Mouse (Mus musculus) midbrain, embryonic 12.5 days (tissue): ENCODE measurements around the gene Skap1. TPM values are rescaled to one million over a fixed set of nuclear protein-coding genes. Genes with fewer than 3 reads are reported as not detected.

Source experiments
- ATAC-seq: fragments of 200-750 bp; cut with Nextera tagmentation; 2 replicates; pipeline ENCODE4 v1.8.0; 2017; ENCODE audit warnings: low read depth, moderate TSS enrichment, moderate library complexity; ENCODE audit not compliant: low FRiP score
- H3K27ac ChIP-seq: fragments of 300-500 bp; sonication (generic); replicated peaks from 2 replicates; pipeline ENCODE4 v1.5.1; 2016; ENCODE audit warnings: mild to moderate bottlenecking
- H3K27me3 ChIP-seq: fragments of 300-500 bp; sonication (generic); 2 replicates; pipeline ENCODE4 v1.6.1; 2016; ENCODE audit warnings: mild to moderate bottlenecking
- H3K36me3 ChIP-seq: fragments of 300-500 bp; sonication (generic); 2 replicates; pipeline ENCODE4 v1.6.1; 2016
- H3K4me1 ChIP-seq: fragments of 300-500 bp; sonication (generic); 2 replicates; pipeline ENCODE4 v1.6.1; 2016
- H3K4me2 ChIP-seq: fragments of 300-500 bp; sonication (generic); replicated peaks from 2 replicates; pipeline ENCODE4 v1.6.1; 2016; ENCODE audit warnings: mild to moderate bottlenecking, moderate library complexity
- H3K4me3 ChIP-seq: fragments of 300-500 bp; sonication (generic); 2 replicates; pipeline ENCODE4 v1.5.1; 2016; ENCODE audit warnings: mild to moderate bottlenecking
- H3K9ac ChIP-seq: fragments of 300-500 bp; sonication (generic); replicated peaks from 2 replicates; pipeline ENCODE4 v1.6.1; 2016; ENCODE audit warnings: mild to moderate bottlenecking, moderate library complexity
- H3K9me3 ChIP-seq: fragments of 300-500 bp; sonication (generic); 2 replicates; pipeline ENCODE4 v1.6.1; 2016; ENCODE audit warnings: mild to moderate bottlenecking
- WGBS: fragments of 180-500 bp; shearing (Covaris S2); methylation state at CpG from one replicate; pipeline ENCODE4 v1.1.7; 2016; 5-methylcytosine and 5-hydroxymethylcytosine counted together
- polyA plus RNA-seq: library from polyadenylated mRNA; unstranded; fragments of >200 nt; fragmentation: Nextera tagmentation; extraction: Ambion mirVana; gene quantifications from 2 replicates; pipeline ENCODE4 v1.2.1, GENCODE M21; 2016

The Skap1 gene
- polyA plus RNA-seq, 1 experiment from 2014 or later, result 1.7 TPM

DNA sequence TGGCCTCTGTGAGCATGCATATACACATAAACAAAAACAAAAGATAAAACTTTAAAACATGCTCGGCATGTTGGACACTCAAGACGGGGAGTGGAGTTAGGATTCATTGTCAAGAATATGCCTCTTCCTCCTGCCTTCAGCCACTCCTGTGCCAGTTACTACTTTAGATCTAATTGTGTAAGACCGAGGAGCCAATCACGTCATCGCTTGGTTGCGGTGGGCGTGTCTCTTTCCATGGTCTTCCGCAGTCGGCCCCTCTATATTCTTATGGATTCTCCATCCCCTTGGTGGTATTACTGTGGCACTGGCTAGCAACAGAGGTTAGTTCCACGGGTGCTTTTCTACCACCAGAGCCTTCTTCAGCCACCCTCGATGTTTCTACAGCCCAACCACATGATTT, 148.2 kb downstream of the Skap1 start:
- no peak for ATAC-seq
- no peaks in the 10 kb centered on the region for H3K9me3 ChIP-seq

DNA sequence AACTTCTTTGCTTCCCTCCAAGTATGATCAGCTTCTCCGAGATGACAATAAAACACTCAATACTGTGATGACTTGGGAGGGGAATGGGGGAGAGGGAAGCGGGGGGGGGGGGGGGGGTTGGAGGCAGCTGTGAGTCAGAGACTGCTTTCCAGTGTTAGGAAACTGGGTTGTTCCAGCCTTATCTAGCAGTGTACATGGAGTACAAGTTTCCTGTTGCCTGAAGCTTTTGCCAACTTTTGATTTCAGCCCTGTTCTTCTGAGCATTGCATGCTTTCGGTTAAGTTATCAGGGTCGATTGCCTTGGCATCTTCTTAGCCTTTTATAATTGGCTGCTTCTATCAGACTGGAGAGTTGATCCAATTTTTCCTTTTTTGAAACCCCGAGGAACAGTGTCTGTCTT, 152.4 kb downstream of the Skap1 start:
- no peak overlapping the region for H3K9ac ChIP-seq
- ATAC-seq, result no peak
- WGBS, result 67% methylated on average over 5 of the region's 5 CpGs
- H3K36me3 ChIP-seq, result no peaks in the 10 kb centered on the region
- peaks cover 15% of the 10 kb centered on the region for H3K4me1 ChIP-seq
- H3K27ac ChIP-seq, result no peak overlapping the region
- H3K27me3 ChIP-seq, result peaks cover 10% of the 10 kb centered on the region; the same call in 1 of the 2 replicates
- H3K9me3 ChIP-seq, result no peaks in the 10 kb centered on the region
- H3K4me2 ChIP-seq, result no peak overlapping the region
- no peak overlapping the region for H3K4me3 ChIP-seq

More for the DNA sequence above, 148.2 kb downstream of the Skap1 start:
- no peak overlapping the region for H3K4me2 ChIP-seq
- 83% methylated on average over 11 of the region's 11 CpGs for WGBS
- H3K27me3 ChIP-seq, result no peaks in the 10 kb centered on the region
- no peak overlapping the region for H3K4me3 ChIP-seq
- H3K36me3 ChIP-seq, result no peaks in the 10 kb centered on the region
- H3K4me1 ChIP-seq, result no peaks in the 10 kb centered on the region
- no peak overlapping the region for H3K9ac ChIP-seq
- no peak overlapping the region for H3K27ac ChIP-seq

GRCm38 (mm10) chr11:96618789-96619445, 154.5 kb downstream of the Skap1 start:
- Histone ChIP-seq H3K9me3 (no peaks in the 10 kb centered on the region), H3K4me3 (no peak overlapping the region), H3K27ac (no peak overlapping the region), H3K9ac (no peak overlapping the region), H3K4me1 (peaks cover 19% of the 10 kb centered on the region), H3K4me2 (no peak overlapping the region), H3K27me3 (peaks cover 18% of the 10 kb centered on the region), H3K36me3 (no peaks in the 10 kb centered on the region)
- WGBS, result 80% methylated on average over 16 of the region's 16 CpGs
- ATAC-seq, result no peak

- Histone ChIP-seq H3K4me3 (no peak overlapping the region), H3K9ac (no peak overlapping the region), H3K4me1 (peaks cover 19% of the 10 kb centered on the region), H3K9me3 (no peaks in the 10 kb centered on the region), H3K36me3 (no peaks in the 10 kb centered on the region), H3K27me3 (peaks cover 18% of the 10 kb centered on the region), H3K4me2 (no peak overlapping the region), H3K27ac (no peak overlapping the region)
- 45% methylated on average over 5 of the region's 5 CpGs for WGBS
- ATAC-seq, result no peak
Observed at GRCm38 (mm10) chr11:96619576-96619975, 155.2 kb downstream of the Skap1 start.

GRCm38 (mm10) chr11:96620006-96620405, 155.6 kb downstream of the Skap1 start:
- no peak for ATAC-seq
- Histone ChIP-seq H3K9ac (no peak overlapping the region), H3K4me1 (peaks cover 19% of the 10 kb centered on the region), H3K36me3 (no peaks in the 10 kb centered on the region), H3K27ac (no peak overlapping the region), H3K9me3 (no peaks in the 10 kb centered on the region), H3K27me3 (peaks cover 18% of the 10 kb centered on the region), H3K4me3 (no peak overlapping the region), H3K4me2 (no peak overlapping the region)
- WGBS, result 36% methylated on average over 7 of the region's 7 CpGs

- no peaks in the 10 kb centered on the region for H3K9me3 ChIP-seq
- H3K36me3 ChIP-seq, result no peaks in the 10 kb centered on the region
- H3K27me3 ChIP-seq, result peaks cover 18% of the 10 kb centered on the region
- no peak overlapping the region for H3K4me3 ChIP-seq
- H3K4me1 ChIP-seq, result peaks cover 19% of the 10 kb centered on the region
- H3K4me2 ChIP-seq, result no peak overlapping the region
- H3K27ac ChIP-seq, result no peak overlapping the region
- ATAC-seq, result no peak
- WGBS, result 69% methylated on average over 11 of the region's 11 CpGs
- H3K9ac ChIP-seq, result no peak overlapping the region
Observed at GRCm38 (mm10) chr11:96620660-96621059, 156.3 kb downstream of the Skap1 start.

GRCm38 (mm10) chr11:96621167-96621566, 156.8 kb downstream of the Skap1 start:
- H3K27me3 ChIP-seq, result peaks cover 18% of the 10 kb centered on the region
- no peak overlapping the region for H3K9ac ChIP-seq
- peaks cover 19% of the 10 kb centered on the region for H3K4me1 ChIP-seq
- H3K4me3 ChIP-seq, result no peak overlapping the region
- 25% methylated on average over 4 of the region's 4 CpGs for WGBS
- no peak overlapping the region for H3K4me2 ChIP-seq
- no peaks in the 10 kb centered on the region for H3K36me3 ChIP-seq
- no peaks in the 10 kb centered on the region for H3K9me3 ChIP-seq
- no peak overlapping the region for H3K27ac ChIP-seq
- ATAC-seq, result no peak

DNA sequence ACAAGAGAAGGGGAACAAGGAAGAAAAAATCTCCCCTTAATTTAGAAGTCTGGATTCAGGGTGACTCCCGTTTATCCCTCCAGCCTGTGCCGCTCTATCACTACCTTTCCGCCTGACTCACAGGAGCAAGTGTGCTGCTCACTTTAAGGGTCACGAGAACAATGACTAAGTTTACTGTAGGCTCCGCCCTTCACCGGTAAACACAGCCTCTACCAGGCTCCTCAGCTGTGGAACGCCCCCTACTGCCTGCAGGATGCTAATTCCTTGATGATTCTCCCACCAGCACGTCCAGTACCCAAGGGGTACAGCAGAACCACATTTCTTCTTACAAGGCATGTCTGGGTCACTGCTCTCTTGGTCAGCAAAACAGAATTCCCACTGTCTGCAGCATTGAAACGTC, 158.4 kb downstream of the Skap1 start:
- H3K36me3 ChIP-seq, result no peaks in the 10 kb centered on the region
- peaks cover 19% of the 10 kb centered on the region for H3K4me1 ChIP-seq
- H3K27me3 ChIP-seq, result peaks cover 18% of the 10 kb centered on the region
- ATAC-seq, result no peak
- no peaks in the 10 kb centered on the region for H3K9me3 ChIP-seq
- no peak overlapping the region for H3K9ac ChIP-seq
- no peak overlapping the region for H3K27ac ChIP-seq
- H3K4me2 ChIP-seq, result no peak overlapping the region
- 9% methylated on average over 9 of the region's 9 CpGs for WGBS
- H3K4me3 ChIP-seq, result no peak overlapping the region

GRCm38 (mm10) chr11:96624436-96624835, 160.0 kb downstream of the Skap1 start:
- no peak overlapping the region for H3K27ac ChIP-seq
- peaks cover 14% of the 10 kb centered on the region for H3K27me3 ChIP-seq
- H3K36me3 ChIP-seq, result no peaks in the 10 kb centered on the region
- peaks cover 16% of the 10 kb centered on the region for H3K4me1 ChIP-seq
- 64% methylated on average over 4 of the region's 4 CpGs for WGBS
- H3K4me3 ChIP-seq, result no peak overlapping the region
- ATAC-seq, result no peak
- H3K9me3 ChIP-seq, result no peaks in the 10 kb centered on the region
- H3K9ac ChIP-seq, result no peak overlapping the region
- H3K4me2 ChIP-seq, result no peak overlapping the region

DNA sequence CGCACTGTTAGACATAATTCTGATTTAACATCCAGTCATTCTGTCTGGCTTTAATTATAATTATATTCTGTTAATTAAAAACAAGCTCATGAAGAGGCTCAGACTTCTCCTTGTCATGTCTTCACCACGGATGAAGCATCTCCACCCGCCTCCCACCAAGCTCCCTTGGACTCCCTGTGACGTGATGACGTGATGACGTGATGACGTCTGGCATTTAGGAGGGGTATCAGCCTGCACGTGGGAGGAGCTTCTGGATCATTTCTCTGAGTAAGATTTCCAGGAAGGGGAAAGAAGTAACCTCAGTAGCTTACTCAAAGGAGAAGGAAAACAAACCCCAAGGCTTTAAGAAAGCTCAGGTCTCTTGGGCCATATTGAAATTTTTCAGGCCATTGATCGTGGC, 165.4 kb downstream of the Skap1 start:
- Histone ChIP-seq H3K27ac (no peak overlapping the region), H3K4me1 (no peaks in the 10 kb centered on the region), H3K9ac (no peak overlapping the region), H3K4me2 (peak overlapping the region; percentile 23; the same call in 1 of the 2 replicates), H3K36me3 (no peaks in the 10 kb centered on the region), H3K9me3 (no peaks in the 10 kb centered on the region), H3K27me3 (no peaks in the 10 kb centered on the region), H3K4me3 (no peak overlapping the region)
- 51% methylated on average over 9 of the region's 9 CpGs for WGBS
- ATAC-seq, result no peak

GRCm38 (mm10) chr11:96631521-96631920, 167.1 kb downstream of the Skap1 start:
- H3K27me3 ChIP-seq, result no peaks in the 10 kb centered on the region
- H3K4me2 ChIP-seq, result no peak overlapping the region
- H3K36me3 ChIP-seq, result no peaks in the 10 kb centered on the region
- H3K4me3 ChIP-seq, result no peak overlapping the region
- no peaks in the 10 kb centered on the region for H3K9me3 ChIP-seq
- 80% methylated on average over 3 of the region's 3 CpGs for WGBS
- no peak overlapping the region for H3K27ac ChIP-seq
- no peak overlapping the region for H3K9ac ChIP-seq
- ATAC-seq, result no peak
- no peaks in the 10 kb centered on the region for H3K4me1 ChIP-seq

GRCm38 (mm10) chr11:96637927-96638326, 173.5 kb downstream of the Skap1 start:
- Histone ChIP-seq H3K27me3 (peaks cover 5% of the 10 kb centered on the region), H3K4me2 (no peak overlapping the region), H3K27ac (no peak overlapping the region), H3K4me1 (no peaks in the 10 kb centered on the region), H3K9ac (no peak overlapping the region), H3K4me3 (no peak overlapping the region), H3K9me3 (no peaks in the 10 kb centered on the region), H3K36me3 (no peaks in the 10 kb centered on the region)
- no peak for ATAC-seq
- WGBS, result 78% methylated on average over 7 of the region's 7 CpGs

DNA sequence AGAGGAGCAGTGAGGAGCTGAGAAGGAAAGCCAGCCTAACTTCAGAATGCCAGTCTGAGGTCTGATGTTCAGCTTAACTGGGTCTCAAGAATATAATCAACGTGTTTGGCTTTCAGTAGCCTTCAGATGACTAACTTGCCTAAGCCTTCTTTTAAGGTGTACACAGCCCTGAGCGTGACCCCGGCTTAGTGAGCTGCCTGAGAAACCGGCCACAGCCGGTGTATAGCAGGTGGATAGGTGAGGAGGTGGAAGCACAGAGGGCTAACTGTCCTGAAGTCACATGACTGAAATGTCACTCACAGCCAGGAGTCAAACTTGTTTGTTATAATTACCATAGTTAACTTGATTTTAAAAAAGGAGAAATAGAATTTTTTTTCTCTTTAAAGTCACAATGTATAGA, 175.4 kb downstream of the Skap1 start:
- H3K27ac ChIP-seq, result no peak overlapping the region
- H3K4me3 ChIP-seq, result no peak overlapping the region
- no peaks in the 10 kb centered on the region for H3K36me3 ChIP-seq
- H3K4me1 ChIP-seq, result peaks cover 3% of the 10 kb centered on the region; the same call in 1 of the 2 replicates
- H3K4me2 ChIP-seq, result no peak overlapping the region
- H3K27me3 ChIP-seq, result peaks cover 5% of the 10 kb centered on the region
- 74% methylated on average over 5 of the region's 5 CpGs for WGBS
- no peak for ATAC-seq
- no peak overlapping the region for H3K9ac ChIP-seq
- no peaks in the 10 kb centered on the region for H3K9me3 ChIP-seq
